Mouse (Mus musculus): ENCODE results near the gene Ube2u. TPM values are rescaled to one million over a fixed set of nuclear protein-coding genes. Genes with fewer than 3 reads are reported as not detected.

Ube2u gene
- total RNA-seq, 2 experiments from 2014 or later: not detected

DNA sequence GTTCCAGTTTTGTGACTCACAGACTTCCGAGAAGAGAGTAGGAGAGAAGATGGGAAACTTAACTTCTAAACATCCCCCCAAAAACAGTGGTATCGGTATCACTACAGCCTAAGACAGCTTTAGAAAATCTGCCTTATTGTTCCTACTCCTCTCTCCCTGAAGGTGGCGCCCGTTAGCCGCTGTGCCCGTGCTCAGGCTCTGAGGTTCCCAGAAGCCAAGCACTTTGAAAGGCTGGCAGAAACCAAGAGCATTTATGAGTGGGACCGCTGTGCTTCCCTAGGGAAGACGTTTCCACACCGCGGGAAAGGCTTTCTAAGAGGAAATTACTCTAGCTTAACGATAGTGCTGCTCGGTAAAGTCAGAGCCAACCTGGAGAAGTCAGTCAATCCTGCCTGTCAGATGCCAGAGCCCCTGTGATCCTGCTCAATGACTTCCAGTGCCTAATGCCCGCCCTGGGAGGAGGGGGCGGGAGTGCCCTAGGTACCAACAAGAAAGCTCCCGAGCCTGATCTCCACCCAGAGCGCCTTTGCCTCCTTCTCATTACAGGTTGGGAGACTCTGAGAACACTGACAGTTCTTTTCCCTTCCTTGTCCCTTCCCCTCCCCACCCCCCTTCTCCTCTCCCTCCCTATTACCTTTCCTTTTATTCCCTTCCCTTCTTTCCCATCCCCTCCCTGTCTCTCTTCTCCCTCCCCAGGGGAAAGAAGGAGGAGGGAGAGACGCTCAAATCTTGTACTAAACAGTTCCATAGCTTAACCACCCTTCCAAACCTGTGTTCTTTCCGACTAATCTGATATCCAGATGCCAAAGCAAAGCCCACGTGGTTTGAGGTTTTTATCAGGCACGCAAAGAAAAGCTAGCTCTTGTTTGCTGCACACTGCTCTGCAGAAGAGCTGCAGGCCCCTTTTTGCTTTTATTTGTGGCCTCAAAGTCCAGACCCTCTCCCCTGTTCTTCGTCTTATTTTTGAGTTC is 109.9 kb downstream of the Ube2u start:
- intact Hi-C loops (cut with DNase I): loop anchor here (2.0 to 5.0 kb wide), 3 partner anchors 134 to 558 kb away; no protein-coding TSS in a partner anchor
- peak; percentile 80 to 82 for DNase-seq (ENCODE audit: extremely low spot score in 1 of 2, low spot score in 2 of 2)
- Histone ChIP-seq H3K4me3 (peak overlapping the region; percentile 42), H3K27ac (no peak overlapping the region)
- TF ChIP-seq CTCF (IDR thresholded peaks at IDR 0.05): peak; percentile 93

DNA sequence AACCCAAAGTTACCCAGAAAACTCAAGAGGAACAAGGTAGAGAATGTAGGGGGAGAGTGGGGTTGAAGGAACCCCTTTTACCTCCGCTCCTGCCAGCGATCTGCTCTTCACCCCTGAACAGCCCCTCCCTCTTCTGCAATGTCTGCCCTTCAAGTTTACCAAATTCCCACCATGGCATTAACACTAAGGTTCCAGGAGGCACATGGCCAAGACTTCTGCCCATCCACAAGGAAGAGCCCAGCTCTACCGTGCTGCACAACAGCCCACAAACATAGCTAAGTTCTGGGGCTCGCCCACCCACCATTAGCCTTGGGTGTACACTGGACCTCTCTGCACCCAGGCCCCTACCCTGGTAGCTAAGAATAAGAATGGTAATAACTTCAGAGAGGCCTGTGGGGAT is 117.1 kb downstream of the Ube2u start:
- Histone ChIP-seq H3K4me3 (no peak overlapping the region), H3K27ac (no peak overlapping the region)
- DNase-seq (ENCODE audit: extremely low spot score in 1 of 2, low spot score in 2 of 2): no peak
- no peak for TF ChIP-seq CTCF (IDR thresholded peaks at IDR 0.05)
- intact Hi-C loops (cut with DNase I): no loop called here

GRCm38 (mm10) chr4:100596630-100597029 is 118.0 kb downstream of the Ube2u start:
- intact Hi-C loops (cut with DNase I): no loop called here
- DNase-seq (ENCODE audit: extremely low spot score in 1 of 2, low spot score in 2 of 2): peak in 1 of 2 experiments; percentile 30
- Histone ChIP-seq H3K27ac (peak overlapping the region; percentile 7), H3K4me3 (no peak overlapping the region)
- TF ChIP-seq CTCF (IDR thresholded peaks at IDR 0.05): no peak

DNA sequence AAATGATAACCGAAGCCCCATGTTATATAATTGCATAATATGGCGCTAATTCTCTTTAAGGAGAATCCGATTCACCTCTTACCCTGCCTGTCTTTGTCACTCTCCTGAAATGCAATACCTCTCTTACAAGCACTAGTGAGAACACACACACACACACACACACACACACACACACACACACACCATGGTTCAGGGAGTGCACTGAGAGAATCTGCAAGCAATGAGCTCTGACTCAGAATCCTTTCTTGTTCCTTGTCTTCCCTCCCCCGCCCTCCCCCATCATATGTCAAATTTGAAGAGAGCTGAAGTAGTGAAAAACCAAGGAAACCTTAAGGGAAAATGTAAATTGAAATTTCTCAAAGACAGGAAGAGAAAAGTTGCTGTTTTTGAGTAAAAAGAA is 118.4 kb downstream of the Ube2u start:
- peak in 1 of 2 experiments; percentile 36 for DNase-seq (ENCODE audit: extremely low spot score in 1 of 2, low spot score in 2 of 2)
- intact Hi-C loops (cut with DNase I): no loop called here

More for the DNA sequence above, 118.4 kb downstream of the Ube2u start:
- Histone ChIP-seq H3K4me3 (no peak overlapping the region), H3K27ac (peak overlapping the region; percentile 7)
- TF ChIP-seq CTCF (IDR thresholded peaks at IDR 0.05): no peak

Data from left cerebral cortex, adult 2 months (tissue).